Mouse (Mus musculus) urinary bladder, adult 2 months (tissue): ENCODE measurements around the gene BC029722. TPM values are rescaled to one million over a fixed set of nuclear protein-coding genes. Genes with fewer than 3 reads are reported as not detected.

Experiments used
- DNase-seq: peaks from one replicate; pipeline ENCODE4 v3.0.0; 2022; ENCODE audit warnings: low spot score
- polyA plus RNA-seq: library from polyadenylated mRNA; depleted of rRNA; stranded (reverse); fragments of >200 nt; gene quantifications from 2 replicates; pipeline ENCODE4 v1.2.3, GENCODE M21; 2012

Gene BC029722
- polyA plus RNA-seq, 1 experiment = 48.4 TPM

GRCm38 (mm10) chr2:155818596-155819391 is 432 bp downstream of the BC029722 start:
- peak; percentile 81 for DNase-seq

- DNase-seq = no peak
These were observed 1.7 kb downstream of the BC029722 start for GRCm38 (mm10) chr2:155817301-155818245.

GRCm38 (mm10) chr2:155816179-155816578 is 3.0 kb downstream of the BC029722 start:
- DNase-seq = no peak

GRCm38 (mm10) chr2:155814829-155815228 is 4.4 kb downstream of the BC029722 start:
- peak; percentile 10 for DNase-seq

- peak; percentile 12 for DNase-seq
These were observed 6.6 kb downstream of the BC029722 start for GRCm38 (mm10) chr2:155812637-155813036.

GRCm38 (mm10) chr2:155811821-155812396 is 7.3 kb downstream of the BC029722 start:
- DNase-seq = peak; percentile 33

- DNase-seq = no peak
These were observed 9.6 kb downstream of the BC029722 start for GRCm38 (mm10) chr2:155809620-155810019.

GRCm38 (mm10) chr2:155807408-155807807 is 11.8 kb downstream of the BC029722 start:
- no peak for DNase-seq

- DNase-seq = no peak
These were observed 12.7 kb downstream of the BC029722 start for GRCm38 (mm10) chr2:155806548-155806947.

GRCm38 (mm10) chr2:155805925-155806255 is 13.3 kb downstream of the BC029722 start:
- DNase-seq = no peak

GRCm38 (mm10) chr2:155805231-155805924 is 13.8 kb downstream of the BC029722 start:
- DNase-seq = no peak

GRCm38 (mm10) chr2:155804053-155804452 is 15.2 kb downstream of the BC029722 start:
- no peak for DNase-seq

- no peak for DNase-seq
These were observed 16.5 kb downstream of the BC029722 start for GRCm38 (mm10) chr2:155802761-155803160.

- no peak for DNase-seq
These were observed 20.6 kb downstream of the BC029722 start for GRCm38 (mm10) chr2:155798613-155799012.

- no peak for DNase-seq
These were observed 24.4 kb downstream of the BC029722 start for GRCm38 (mm10) chr2:155794674-155795445.

GRCm38 (mm10) chr2:155792899-155793298 is 26.3 kb downstream of the BC029722 start:
- DNase-seq = no peak

- DNase-seq = no peak
These were observed 31.0 kb downstream of the BC029722 start for GRCm38 (mm10) chr2:155787949-155788931.

- no peak for DNase-seq
These were observed 32.3 kb downstream of the BC029722 start for GRCm38 (mm10) chr2:155786905-155787304.

GRCm38 (mm10) chr2:155784534-155784933 is 34.7 kb downstream of the BC029722 start:
- no peak for DNase-seq

- DNase-seq = no peak
These were observed 39.7 kb downstream of the BC029722 start for GRCm38 (mm10) chr2:155779506-155779905.
